11 mouse cellular contexts compared by ENCODE assay signal in the genomic region with DNA sequence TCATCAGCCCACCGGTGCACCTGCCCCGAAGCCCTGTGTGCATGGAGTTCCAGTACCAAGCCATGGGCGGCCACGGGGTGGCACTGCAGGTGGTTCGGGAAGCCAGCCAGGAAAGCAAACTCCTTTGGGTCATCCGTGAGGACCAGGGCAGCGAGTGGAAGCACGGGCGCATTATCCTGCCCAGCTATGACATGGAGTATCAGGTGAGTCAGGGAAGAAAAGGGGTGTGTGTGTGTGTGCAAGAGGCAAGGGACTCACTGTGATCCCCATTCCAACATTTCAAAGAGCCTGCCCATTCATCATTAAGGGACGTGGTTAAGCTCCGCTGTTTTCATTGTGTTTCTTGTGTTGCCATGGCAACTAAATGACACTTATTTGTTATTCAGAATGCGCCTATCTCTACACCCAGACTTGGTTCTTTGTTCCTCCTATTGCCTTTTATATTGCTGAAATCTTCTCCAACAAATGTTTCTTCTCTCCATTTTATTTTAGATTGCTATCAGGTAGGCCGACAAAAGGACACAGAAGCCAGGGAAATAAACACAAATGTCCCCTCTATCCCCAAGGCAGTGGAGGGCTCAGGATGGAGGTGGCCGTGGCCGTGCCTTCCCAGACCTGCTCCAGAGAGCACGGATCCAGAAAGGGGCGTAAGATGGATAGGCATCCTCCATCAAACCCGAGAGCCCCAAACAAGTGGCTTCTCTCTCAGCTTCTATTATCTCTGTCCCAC.
DNase-seq lines count a peak whose midpoint lies in the region; ATAC-seq and TF ChIP-seq lines count a peak whose summit lies in the region.
"Had no signal": no experiment of that assay in that cellular context is flagged by ENCODE, and none has a peak within 500 bp of the region (broad histone marks: within the 10 kb centered on the region; RNA-seq: fewer than 3 reads in every experiment).

No protein-coding gene starts in this region.

- no peaks in the 10 kb centered on the region for H3K9me3 ChIP-seq in G1E (replicated peaks)

- no peaks in the 10 kb centered on the region for H3K36me3 ChIP-seq in G1E (replicated peaks)
- H3K36me3 ChIP-seq in kidney, adult 2 months (ENCODE audit: control insufficient read depth, insufficient read depth, low read length), result no peaks in the 10 kb centered on the region

- DNase-seq in layer of hippocampus, adult 2 months (ENCODE audit: low spot score in 2 of 2), result no peak
- no peak for DNase-seq in layer of hippocampus, adult 8-10 months (ENCODE audit: low spot score in 2 of 2)
- DNase-seq in G1E (ENCODE audit: low spot score), result no peak
- peak; percentile 55 for DNase-seq in cerebellum, adult 9-10 months
- DNase-seq in lung, postnatal 36 days, result peak; percentile 39
- DNase-seq in frontal cortex, postnatal 25 days (ENCODE audit: low spot score in 2 of 2), result no peak
- no peak for DNase-seq in left cerebral cortex, adult 11 months (ENCODE audit: low spot score)
- DNase-seq in kidney, adult 2 months, result no peak

- WGBS in kidney, adult 2 months, result 87% methylated on average over 18 of the region's 18 CpGs

- H3K27ac ChIP-seq in layer of hippocampus, adult 2 months, result peak overlapping the region; percentile 72
- no peak overlapping the region for H3K27ac ChIP-seq in kidney, adult 2 months (ENCODE audit: insufficient read depth, low read depth, low read length)
- H3K27ac ChIP-seq: macrophage had no signal

- no peak overlapping the region for H3K4me3 ChIP-seq in layer of hippocampus, adult 2 months
- no peak overlapping the region; the same call in 1 of the 2 replicates for H3K4me3 ChIP-seq in G1E (ENCODE audit: low read depth, low read length)
- no peak overlapping the region for H3K4me3 ChIP-seq in kidney, adult 2 months (ENCODE audit: insufficient read depth, low read depth, low read length)
- H3K4me3 ChIP-seq: erythroblast, embryonic 14.5 days had no signal

- TF ChIP-seq CTCF in layer of hippocampus, adult 2 months (conservative IDR thresholded peaks at IDR 0.05), result peak; percentile 65
- TF ChIP-seq CTCF in G1E (IDR thresholded peaks at IDR 0.05; ENCODE audit: low read depth, low read length), result no peak
- TF ChIP-seq CTCF in kidney, adult 2 months (conservative IDR thresholded peaks at IDR 0.05; ENCODE audit: insufficient read depth, insufficient read length, low read depth, low read length), result no peak; the same call in 1 of the 2 replicates

- peaks cover 40% of the 10 kb centered on the region for H3K4me1 ChIP-seq in G1E (ENCODE audit: insufficient read depth, low read depth, low read length)
- no peaks in the 10 kb centered on the region for H3K4me1 ChIP-seq in kidney, adult 2 months (ENCODE audit: control insufficient read depth, insufficient read depth, low read length)

- H3K27me3 ChIP-seq in G1E (ENCODE audit: insufficient read depth, low read length), result peaks cover 67% of the 10 kb centered on the region
- no peaks in the 10 kb centered on the region for H3K27me3 ChIP-seq in kidney, adult 2 months (replicated peaks; ENCODE audit: control insufficient read depth, insufficient read depth, low read length)
- H3K27me3 ChIP-seq: Patski had no signal

- TF ChIP-seq POLR2A in kidney, adult 2 months (IDR thresholded peaks at IDR 0.05; ENCODE audit: low read depth, low read length), result no peak

- peak; percentile 29; the same call in 1 of the 2 replicates for ATAC-seq in G1E (ENCODE audit: extremely low read depth, insufficient number of reproducible peaks, low FRiP score, poor library complexity, severe bottlenecking)
- ATAC-seq: Patski had no signal

Comparison
In these comparisons a context has a peak if more than half of its experiments do, and no peak if none do; other contexts are left out.
1. DNase-seq: peak in cerebellum, adult 9-10 months (single experiment) and lung, postnatal 36 days (single experiment); none in layer of hippocampus, adult 2 months (0 of 2), layer of hippocampus, adult 8-10 months (0 of 2), G1E (single experiment), frontal cortex, postnatal 25 days (0 of 2), left cerebral cortex, adult 11 months (single experiment) and kidney, adult 2 months (single experiment).